Mouse (Mus musculus) kidney, adult 2 months (tissue): ENCODE measurements around the gene B4galnt4.

Source experiments
- CTCF ChIP-seq: fragments of 200-500 bp; conservative IDR thresholded peaks from 2 replicates; pipeline ENCODE4 v1.5.1; 2011; ENCODE audit warnings: low read depth, mild to moderate bottlenecking, control low read depth, low read length, moderate library complexity, mixed read lengths; ENCODE audit not compliant: insufficient read depth, insufficient read length
- POLR2A ChIP-seq: fragments of 200-500 bp; IDR thresholded peaks from one replicate; pipeline ENCODE4 v1.6.1; 2011; ENCODE audit warnings: low read depth, low read length, control low read depth

DNA sequence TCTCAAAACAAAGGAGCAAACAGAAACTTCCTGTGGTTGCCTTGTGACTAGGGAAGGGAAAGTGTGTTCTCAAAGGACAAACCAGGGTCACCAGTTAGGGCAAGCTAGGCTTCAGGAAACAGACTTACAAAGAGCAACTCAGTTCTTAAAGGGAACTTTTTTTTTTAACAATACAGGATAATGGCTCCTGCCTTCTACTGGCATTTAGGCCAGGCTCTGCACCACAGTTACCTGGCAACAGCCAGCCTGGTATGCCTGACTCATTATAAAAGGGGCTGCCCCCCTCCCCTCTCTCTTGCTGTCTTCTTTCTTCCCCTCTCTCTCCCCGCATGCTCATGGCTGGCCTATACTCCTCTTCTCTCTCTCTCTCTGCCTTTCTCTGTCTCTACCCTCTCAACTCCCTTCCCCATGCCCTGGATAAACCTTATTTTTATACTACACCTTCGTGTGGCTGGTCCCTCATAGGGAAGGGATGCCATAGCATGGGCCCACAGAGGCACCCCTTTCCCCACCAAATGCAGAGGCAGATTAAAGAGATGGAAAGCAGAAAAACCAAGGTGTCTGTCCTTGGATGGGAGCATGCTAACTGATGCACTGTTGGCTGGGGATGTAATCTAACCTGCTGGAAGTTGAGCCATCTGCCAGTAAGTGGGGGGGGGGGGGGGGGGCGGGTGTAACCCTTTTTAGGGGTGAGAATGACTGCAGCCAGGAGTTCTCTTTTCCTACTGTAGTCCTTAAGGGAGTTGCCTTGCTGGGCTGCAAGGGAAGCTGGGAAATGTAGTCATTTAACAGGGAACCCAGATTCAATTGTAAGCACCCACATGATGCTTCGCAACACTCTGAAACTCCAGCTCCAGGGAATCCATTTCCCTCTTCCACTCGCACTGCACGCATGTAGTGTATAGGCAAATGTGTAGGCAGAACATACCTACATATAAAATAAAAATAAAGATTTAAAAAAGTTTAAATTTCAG lies 35.8 kb upstream of the B4galnt4 start:
- TF ChIP-seq POLR2A, result no peak
- no peak for TF ChIP-seq CTCF
